Mouse (Mus musculus) neural tube, postnatal 0 days (tissue): ENCODE results near the gene Vmn2r11. TPM values are rescaled to one million over a fixed set of nuclear protein-coding genes. Genes with fewer than 3 reads are reported as not detected.

Experiments used
- polyA plus RNA-seq: library from polyadenylated mRNA; unstranded; fragments of >200 nt; fragmentation: Nextera tagmentation; extraction: Ambion mirVana; gene quantifications from 2 replicates; pipeline ENCODE4 v1.2.1, GENCODE M21; 2015

The Vmn2r11 gene
- not detected in 2 replicates for polyA plus RNA-seq

GRCm38 (mm10) chr5:109059469-109059868 lies at the start of gene Vmn2r11:
Vmn2r11 (minus strand) TSS chr5:109059569.

GRCm38 (mm10) chr5:109097850-109098249 lies 38.5 kb upstream of the Vmn2r11 start, which contains the start of gene Vmn2r12:
Vmn2r12 (minus strand) TSS chr5:109097950.

DNA sequence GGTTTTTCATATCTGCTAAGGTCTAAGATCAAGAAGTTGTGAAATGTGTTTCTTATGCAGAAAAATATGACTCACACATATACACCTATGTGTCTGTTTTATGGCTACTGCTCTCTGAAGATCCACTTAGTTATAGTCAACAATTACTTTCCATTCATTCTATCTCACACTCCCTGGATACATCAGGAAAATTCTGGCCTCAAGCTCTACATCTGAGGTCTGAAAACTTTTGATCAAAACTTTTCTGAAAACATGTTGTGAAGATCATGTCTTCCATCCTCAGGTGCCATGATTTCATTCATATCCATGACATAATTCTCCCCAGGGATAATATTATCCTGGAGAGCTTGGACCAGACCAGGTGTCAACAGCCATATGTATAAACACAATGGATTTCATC lies 52.9 kb downstream of the Vmn2r11 start, which contains the start of gene Vmn2r10:
Gene Vmn2r10, minus strand, starts transcription at position 101 of the 400 bp plus-strand sequence.

Other genes with a start within 250 kb of the Vmn2r11 start
- not detected in 2 replicates for gene Vmn2r9, start 207.0 kb downstream of the Vmn2r11 start, polyA plus RNA-seq
- not detected in 2 replicates for gene Vmn2r10, start 53.0 kb downstream of the Vmn2r11 start, polyA plus RNA-seq
- gene Vmn2r12, start 38.4 kb upstream of the Vmn2r11 start, polyA plus RNA-seq, result not detected in 2 replicates
- gene Vmn2r13, start 132.6 kb upstream of the Vmn2r11 start, polyA plus RNA-seq, result not detected in 2 replicates
- not detected in 2 replicates for gene Vmn2r14, start 165.1 kb upstream of the Vmn2r11 start, polyA plus RNA-seq
- not detected in 2 replicates for gene Vmn2r15, start 238.1 kb upstream of the Vmn2r11 start, polyA plus RNA-seq